Mouse (Mus musculus) hindbrain, embryonic 16.5 days (tissue): ENCODE measurements at regions not wholly inside any gene's neighbourhood (a gene's known extent, or its start where the extent isn't known, plus 50 kb on each side); places are given as distances from the start of the nearest gene placed in this dataset.
A peak's percentile ranks its signal among the peaks of the same experiment; 100 is the strongest.

Experiments
- ATAC-seq: fragments of 200-750 bp; cut with Nextera tagmentation; 2 replicates; pipeline ENCODE4 v1.8.0; 2017; ENCODE audit warnings: moderate TSS enrichment, moderate library complexity
- H3K27ac ChIP-seq: fragments of 300-500 bp; sonication (generic); 2 replicates; pipeline ENCODE4 v1.5.1; 2014; ENCODE audit warnings: low read depth, mild to moderate bottlenecking, control low read depth, low read length, moderate library complexity
- H3K27me3 ChIP-seq: fragments of 300-500 bp; sonication (generic); replicated peaks from 2 replicates; pipeline ENCODE4 v1.6.1; 2014; ENCODE audit warnings: low read length; ENCODE audit not compliant: control insufficient read depth, insufficient read depth
- H3K36me3 ChIP-seq: fragments of 300-500 bp; sonication (generic); 2 replicates; pipeline ENCODE4 v1.6.1; 2014; ENCODE audit warnings: mild to moderate bottlenecking, low read length, moderate library complexity, mixed read lengths; ENCODE audit not compliant: control insufficient read depth, insufficient read depth
- H3K4me1 ChIP-seq: fragments of 300-500 bp; sonication (generic); 2 replicates; pipeline ENCODE4 v1.6.1; 2014; ENCODE audit warnings: low read depth, low read length; ENCODE audit not compliant: control insufficient read depth, insufficient read depth
- H3K4me2 ChIP-seq: fragments of 300-500 bp; sonication (generic); 2 replicates; pipeline ENCODE4 v1.6.1; 2014; ENCODE audit warnings: mild to moderate bottlenecking, low read length, control low read depth, moderate library complexity
- H3K4me3 ChIP-seq: fragments of 300-500 bp; sonication (generic); 2 replicates; pipeline ENCODE4 v1.5.1; 2014; ENCODE audit warnings: mild to moderate bottlenecking, low read length, control low read depth, moderate library complexity
- H3K9ac ChIP-seq: fragments of 300-500 bp; sonication (generic); 2 replicates; pipeline ENCODE4 v1.6.1; 2014; ENCODE audit warnings: low read depth, mild to moderate bottlenecking, control low read depth, low read length, moderate library complexity
- H3K9me3 ChIP-seq: fragments of 300-500 bp; sonication (generic); 2 replicates; pipeline ENCODE4 v1.6.1; 2014; ENCODE audit warnings: mild to moderate bottlenecking, low read length, moderate library complexity; ENCODE audit not compliant: control insufficient read depth
- WGBS: fragments of 180-500 bp; shearing (Covaris S2); extraction: QIAGEN DNeasy Blood & Tissue Kit; methylation state at CpG from one replicate; pipeline ENCODE4 v1.1.7; 2014; 5-methylcytosine and 5-hydroxymethylcytosine counted together

DNA sequence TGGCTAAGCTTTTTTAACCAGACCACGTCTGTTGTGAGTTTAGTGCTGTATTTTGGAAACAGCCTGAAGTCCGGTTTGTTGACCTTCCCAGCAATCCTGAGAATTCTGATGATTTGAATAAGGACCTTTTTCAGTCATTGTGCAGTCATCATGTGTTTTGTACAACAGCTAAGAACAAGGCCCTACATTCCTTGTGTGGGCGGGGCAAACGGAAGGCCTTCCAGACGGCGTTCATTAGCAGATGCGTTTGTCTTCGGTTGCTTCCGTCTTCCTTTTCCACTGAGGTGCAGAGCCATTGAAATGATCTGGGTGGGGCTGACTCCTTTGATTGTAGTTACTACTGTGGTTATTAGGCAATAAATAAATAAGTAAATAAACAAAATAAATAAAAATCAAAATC lies 83.8 kb upstream of the Fam3c start:
- Histone ChIP-seq H3K36me3 (no peaks in the 10 kb centered on the region), H3K27ac (no peak overlapping the region), H3K27me3 (no peaks in the 10 kb centered on the region), H3K4me1 (no peaks in the 10 kb centered on the region), H3K9ac (no peak overlapping the region), H3K9me3 (no peaks in the 10 kb centered on the region; the same call in 1 of the 2 replicates), H3K4me3 (no peak overlapping the region), H3K4me2 (no peak overlapping the region)
- 87% methylated on average over 9 of the region's 9 CpGs for WGBS
- ATAC-seq: no peak

- WGBS: 34% methylated on average over 3 of the region's 3 CpGs
Measured at GRCm38 (mm10) chr6:22429026-22429425, 73.0 kb upstream of the Fam3c start.

GRCm38 (mm10) chr6:22424161-22424807 lies 68.2 kb upstream of the Fam3c start:
- Histone ChIP-seq H3K4me1 (no peaks in the 10 kb centered on the region), H3K4me3 (no peak overlapping the region), H3K27me3 (no peaks in the 10 kb centered on the region), H3K4me2 (no peak overlapping the region), H3K9ac (no peak overlapping the region), H3K9me3 (no peaks in the 10 kb centered on the region), H3K27ac (no peak overlapping the region), H3K36me3 (no peaks in the 10 kb centered on the region)
- 93% methylated on average over 10 of the region's 10 CpGs for WGBS
- no peak for ATAC-seq

More at GRCm38 (mm10) chr6:22429026-22429425, 73.0 kb upstream of the Fam3c start:
- Histone ChIP-seq H3K4me1 (no peaks in the 10 kb centered on the region), H3K4me2 (no peak overlapping the region), H3K27me3 (no peaks in the 10 kb centered on the region), H3K9me3 (no peaks in the 10 kb centered on the region), H3K4me3 (no peak overlapping the region), H3K9ac (no peak overlapping the region), H3K27ac (peak overlapping the region; percentile 9; the same call in 1 of the 2 replicates), H3K36me3 (no peaks in the 10 kb centered on the region)
- peak; percentile 95 for ATAC-seq

DNA sequence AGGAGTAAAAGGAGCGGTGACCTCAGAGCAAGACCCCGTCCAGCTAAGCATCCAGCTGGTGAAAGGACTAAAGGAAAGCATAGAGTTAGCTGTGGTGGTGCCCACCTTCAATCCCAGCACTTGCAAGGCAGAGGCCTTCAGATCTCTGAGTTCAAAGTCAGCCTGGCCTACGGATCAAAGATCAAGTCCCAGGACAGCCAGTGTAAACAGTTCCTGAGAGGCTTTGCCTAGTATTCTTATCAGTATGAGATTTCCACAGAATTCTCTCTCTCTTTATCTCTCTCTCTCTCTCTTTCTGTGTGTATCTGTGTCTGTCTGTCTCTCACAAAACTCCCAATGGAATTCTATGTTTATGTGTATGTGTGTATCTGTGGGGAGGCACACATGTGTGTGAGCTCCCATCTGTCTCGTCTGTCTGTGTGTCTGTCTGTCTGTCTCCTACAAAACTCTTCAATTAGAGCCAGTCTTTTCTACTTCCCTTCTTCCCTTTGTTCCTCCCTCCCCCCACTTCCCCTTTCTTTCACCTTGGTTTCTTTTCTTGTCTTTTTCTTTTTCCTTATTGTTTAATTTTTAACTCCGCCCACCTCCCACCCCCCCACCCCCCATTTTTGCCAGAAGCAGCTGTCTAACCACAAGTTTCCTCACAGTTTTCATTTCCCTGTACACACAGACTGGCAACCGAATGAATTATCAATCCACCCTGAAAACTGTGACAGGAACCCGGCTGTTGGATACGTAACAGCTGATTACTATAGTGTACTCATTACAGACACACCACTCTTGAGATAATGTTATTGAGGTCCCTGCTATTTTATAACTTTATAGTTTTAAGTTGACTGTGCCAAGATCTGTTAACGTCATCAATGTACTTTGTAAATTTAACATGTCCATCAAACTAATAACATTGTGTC lies 67.3 kb upstream of the Fam3c start:
- Histone ChIP-seq H3K4me3 (no peak overlapping the region), H3K27ac (no peak overlapping the region), H3K9ac (no peak overlapping the region), H3K36me3 (no peaks in the 10 kb centered on the region), H3K27me3 (no peaks in the 10 kb centered on the region), H3K9me3 (no peaks in the 10 kb centered on the region), H3K4me2 (no peak overlapping the region), H3K4me1 (no peaks in the 10 kb centered on the region)
- 79% methylated on average over 9 of the region's 9 CpGs for WGBS
- ATAC-seq: no peak

- H3K4me2 ChIP-seq: no peak overlapping the region
Measured at GRCm38 (mm10) chr6:22421551-22421950, 65.5 kb upstream of the Fam3c start.

GRCm38 (mm10) chr6:22418279-22418678 lies 62.2 kb upstream of the Fam3c start:
- Histone ChIP-seq H3K4me2 (no peak overlapping the region), H3K4me1 (no peaks in the 10 kb centered on the region), H3K9ac (no peak overlapping the region), H3K36me3 (no peaks in the 10 kb centered on the region), H3K4me3 (no peak overlapping the region), H3K27ac (no peak overlapping the region), H3K9me3 (no peaks in the 10 kb centered on the region), H3K27me3 (no peaks in the 10 kb centered on the region)
- WGBS: 85% methylated on average over 4 of the region's 4 CpGs
- no peak for ATAC-seq

More at GRCm38 (mm10) chr6:22421551-22421950, 65.5 kb upstream of the Fam3c start:
- no peaks in the 10 kb centered on the region for H3K27me3 ChIP-seq
- H3K4me1 ChIP-seq: no peaks in the 10 kb centered on the region
- 76% methylated on average over 2 of the region's 2 CpGs for WGBS
- no peaks in the 10 kb centered on the region for H3K36me3 ChIP-seq
- H3K9me3 ChIP-seq: no peaks in the 10 kb centered on the region
- no peak overlapping the region for H3K4me3 ChIP-seq
- no peak for ATAC-seq
- H3K9ac ChIP-seq: no peak overlapping the region
- no peak overlapping the region for H3K27ac ChIP-seq

GRCm38 (mm10) chr6:22417189-22417588 lies 61.1 kb upstream of the Fam3c start:
- Histone ChIP-seq H3K4me3 (no peak overlapping the region), H3K36me3 (no peaks in the 10 kb centered on the region), H3K27me3 (no peaks in the 10 kb centered on the region), H3K27ac (no peak overlapping the region), H3K4me2 (no peak overlapping the region), H3K9ac (no peak overlapping the region), H3K4me1 (no peaks in the 10 kb centered on the region), H3K9me3 (no peaks in the 10 kb centered on the region)
- WGBS: 48% methylated on average over 2 of the region's 2 CpGs
- ATAC-seq: no peak

DNA sequence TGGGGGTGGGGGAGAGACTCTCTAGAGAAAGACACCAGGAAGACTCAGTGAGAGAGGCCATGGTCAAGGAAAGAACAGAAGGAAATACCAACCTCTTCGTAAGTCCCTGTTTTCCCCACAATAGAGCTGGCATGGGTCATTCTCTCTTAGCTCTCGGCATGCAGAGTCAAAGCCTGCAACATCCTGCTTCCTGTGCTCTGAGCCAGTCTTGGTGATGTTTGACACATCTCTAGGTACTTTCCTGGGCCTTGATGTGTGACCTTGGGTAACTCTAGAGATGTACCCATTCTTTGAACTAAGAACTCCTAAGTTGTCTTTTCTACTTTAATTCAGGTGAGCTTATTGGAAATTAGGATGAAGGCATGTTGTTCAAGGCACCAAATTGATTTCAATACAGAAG lies 55.8 kb upstream of the Fam3c start:
- Histone ChIP-seq H3K4me3 (no peak overlapping the region), H3K27ac (no peak overlapping the region), H3K9me3 (no peaks in the 10 kb centered on the region), H3K4me1 (no peaks in the 10 kb centered on the region), H3K4me2 (no peak overlapping the region), H3K9ac (no peak overlapping the region), H3K36me3 (no peaks in the 10 kb centered on the region), H3K27me3 (no peaks in the 10 kb centered on the region)
- WGBS: 83% methylated on average over 2 of the region's 2 CpGs
- ATAC-seq: no peak

DNA sequence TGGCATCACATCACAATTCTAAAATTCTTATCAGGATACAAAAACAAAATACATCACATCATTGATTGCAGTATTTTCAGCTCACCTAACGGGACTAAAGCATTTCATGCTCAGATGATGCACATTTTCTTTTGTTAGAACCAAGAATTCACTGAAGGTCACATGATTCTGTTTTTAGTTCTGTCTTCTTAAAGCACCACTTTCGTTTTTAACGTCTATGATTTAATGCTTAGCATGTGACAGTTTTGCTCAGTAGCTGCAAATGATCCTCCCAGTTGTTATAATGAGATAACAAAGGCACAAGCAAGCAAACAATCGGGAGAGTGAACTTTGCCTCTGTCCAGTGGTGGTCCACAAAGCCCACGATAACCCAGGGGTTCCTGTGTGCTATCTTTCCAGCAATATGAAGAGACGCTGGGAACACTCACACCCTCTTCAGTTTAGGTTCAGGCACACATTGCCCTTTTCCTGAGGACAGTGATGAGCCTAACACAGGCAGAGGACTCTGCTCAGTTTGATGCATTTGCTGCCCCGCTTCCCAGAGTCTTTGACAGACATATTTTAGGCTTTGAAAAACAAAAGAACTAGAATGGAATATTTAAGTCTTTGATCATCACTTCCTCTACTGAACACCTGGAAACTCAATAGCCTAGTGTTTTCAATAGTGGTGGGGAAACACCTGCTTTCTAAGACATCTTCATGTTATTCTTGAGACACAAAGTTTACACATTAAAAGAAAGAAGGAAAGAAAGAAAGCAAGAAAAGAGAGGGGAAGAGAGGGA lies 53.0 kb upstream of the Fam3c start:
- 70% methylated on average over 7 of the region's 7 CpGs for WGBS
- no peaks in the 10 kb centered on the region for H3K9me3 ChIP-seq
- ATAC-seq: no peak
- H3K27ac ChIP-seq: no peak overlapping the region
- no peaks in the 10 kb centered on the region for H3K27me3 ChIP-seq
- no peak overlapping the region for H3K9ac ChIP-seq
- H3K4me2 ChIP-seq: no peak overlapping the region
- H3K4me1 ChIP-seq: no peaks in the 10 kb centered on the region
- H3K4me3 ChIP-seq: no peak overlapping the region
- H3K36me3 ChIP-seq: no peaks in the 10 kb centered on the region
